Mouse (Mus musculus): ENCODE results near the gene Egf.

Egf gene

GRCm38 (mm10) chr3:129714542-129715145, 40.5 kb downstream of the Egf start:
- DNase-seq: no peak

DNA sequence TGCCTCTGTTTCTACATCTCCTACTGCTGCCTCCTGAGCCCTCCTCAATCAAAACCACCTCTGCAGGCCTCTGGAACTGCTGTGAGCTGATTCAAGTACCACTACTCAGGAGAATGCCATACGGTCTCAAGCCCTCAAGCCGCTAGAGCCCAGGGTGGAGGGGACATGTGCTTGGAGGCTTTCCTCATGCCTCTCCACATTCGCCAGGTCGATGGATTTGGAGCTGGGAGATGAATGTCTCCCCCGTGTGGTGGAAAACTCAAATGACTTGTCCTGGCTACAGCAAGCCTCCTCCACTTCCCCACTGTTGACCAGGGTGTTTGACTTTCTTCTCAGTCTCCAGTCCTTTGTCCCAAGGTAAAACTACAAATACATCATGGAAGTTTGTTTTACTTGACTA, 47.0 kb downstream of the Egf start:
- peak; percentile 76 for DNase-seq

DNA sequence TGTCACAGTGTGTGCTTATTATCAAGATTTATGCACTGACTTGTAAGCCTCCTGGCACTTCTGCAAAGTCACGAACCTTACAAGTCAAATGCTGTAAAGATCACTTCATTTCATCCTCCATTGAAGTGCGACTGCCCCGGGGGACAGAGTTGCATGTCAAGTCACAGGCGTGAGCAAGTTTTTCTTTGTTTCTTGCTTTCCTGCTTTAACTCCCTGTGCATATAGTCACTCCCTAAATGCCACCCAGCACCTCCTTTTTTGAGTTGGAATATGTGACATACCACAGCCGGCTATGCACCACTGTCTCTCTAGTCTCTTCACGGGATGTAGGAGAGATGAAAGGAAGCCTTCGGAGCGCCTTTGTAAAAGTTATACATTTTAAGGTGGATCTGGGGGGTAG, 56.2 kb downstream of the Egf start:
- peak; percentile 44 for DNase-seq

- DNase-seq: peak; percentile 14
Observed at GRCm38 (mm10) chr3:129698365-129698764, 56.8 kb downstream of the Egf start.

GRCm38 (mm10) chr3:129697691-129698090, 57.4 kb downstream of the Egf start:
- DNase-seq: no peak

DNA sequence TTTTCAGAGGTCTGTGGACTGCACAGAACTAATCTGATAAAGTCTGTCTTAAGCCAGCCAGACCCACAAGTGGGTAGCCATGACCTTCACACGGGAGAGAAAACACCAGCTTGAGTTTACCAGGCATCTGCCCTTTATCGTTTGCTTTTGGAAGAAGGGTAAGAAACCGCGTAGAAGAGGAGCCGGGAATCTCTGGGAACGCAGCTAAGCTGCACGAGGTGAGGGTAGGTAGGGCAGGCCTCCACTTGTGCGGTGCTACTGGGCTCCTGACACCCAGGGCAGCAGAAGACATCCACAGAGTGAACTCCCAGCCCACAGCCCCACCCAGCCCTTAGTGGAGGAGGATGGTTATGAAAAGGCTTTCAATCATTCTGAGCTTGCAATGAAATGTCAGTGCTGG, 59.2 kb downstream of the Egf start:
- no peak for DNase-seq

GRCm38 (mm10) chr3:129693581-129693980, 61.5 kb downstream of the Egf start:
- no peak for DNase-seq

- DNase-seq: no peak
Observed at GRCm38 (mm10) chr3:129692816-129693215, 62.3 kb downstream of the Egf start.

DNA sequence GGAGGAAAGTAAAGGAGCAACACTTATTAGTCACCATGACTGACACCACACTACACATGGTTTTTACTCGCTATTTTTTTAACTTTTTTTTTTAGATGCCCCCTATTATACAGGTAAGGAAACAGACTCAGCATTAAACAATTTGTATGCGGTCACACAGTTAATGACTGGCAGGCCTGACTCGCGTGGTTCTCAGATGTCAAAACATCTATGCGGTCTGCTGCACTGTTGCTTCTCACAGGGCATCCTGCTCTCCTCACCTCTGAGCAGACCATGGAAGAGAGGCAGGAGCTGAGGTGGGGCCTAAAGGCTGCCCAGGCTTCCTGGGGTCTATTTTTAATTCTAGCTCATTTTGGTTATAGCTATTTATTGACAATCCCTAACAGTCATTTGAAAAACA, 67.7 kb downstream of the Egf start:
- DNase-seq: no peak

DNA sequence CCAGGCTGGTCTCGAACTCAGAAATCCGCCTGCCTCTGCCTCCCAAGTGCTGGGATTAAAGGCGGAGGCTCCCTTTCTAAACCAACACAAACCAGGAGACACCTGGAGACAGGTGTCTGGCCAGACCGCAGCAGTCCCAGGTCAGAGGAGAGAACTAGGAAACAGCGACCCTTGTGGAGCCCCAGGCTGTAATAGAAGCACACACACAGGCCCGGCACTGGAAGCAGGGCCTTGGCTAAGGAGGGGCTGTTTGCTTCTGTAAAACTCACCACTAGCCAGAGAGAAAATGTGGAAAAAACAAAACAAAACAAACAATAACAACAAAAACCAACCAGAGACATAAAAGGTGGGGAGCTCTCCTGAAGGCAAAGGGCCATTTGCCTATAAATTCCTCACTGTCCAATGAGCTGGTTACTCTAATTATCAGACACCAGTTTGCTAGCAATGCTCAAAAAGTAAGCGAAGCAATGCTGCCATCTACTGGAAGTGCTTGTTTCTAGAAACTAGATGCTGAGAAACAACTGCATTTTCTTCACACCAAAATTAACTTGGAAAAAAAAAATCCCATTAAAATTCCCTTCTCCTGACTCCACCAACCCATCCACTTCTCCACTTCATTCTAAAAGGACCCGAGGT, 68.3 kb downstream of the Egf start:
- peak; percentile 86 for DNase-seq

DNA sequence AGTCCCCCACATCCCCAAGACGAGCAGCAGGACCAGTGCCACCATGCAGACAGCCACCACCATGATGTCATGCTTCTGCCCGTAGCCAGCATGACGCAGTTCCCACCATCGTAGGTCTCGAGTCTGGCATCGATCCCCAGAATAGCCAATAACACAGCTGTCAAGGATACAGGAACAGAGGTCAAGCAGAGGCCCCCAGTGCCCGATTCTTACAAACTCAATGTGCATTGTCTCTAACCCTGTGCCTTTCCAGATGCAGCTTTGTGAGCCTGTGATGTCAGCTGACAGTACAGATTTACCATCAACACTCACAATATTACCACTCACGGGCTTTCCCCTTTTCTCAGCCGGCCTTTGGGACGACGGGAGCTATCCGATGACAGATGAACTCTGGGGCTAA, 68.9 kb downstream of the Egf start:
- no peak for DNase-seq

GRCm38 (mm10) chr3:129683060-129683679, 71.9 kb downstream of the Egf start:
- DNase-seq: peak; percentile 14

GRCm38 (mm10) chr3:129682389-129682788, 72.7 kb downstream of the Egf start:
- no peak for DNase-seq

GRCm38 (mm10) chr3:129681841-129682240, 73.3 kb downstream of the Egf start:
- DNase-seq: no peak

DNA sequence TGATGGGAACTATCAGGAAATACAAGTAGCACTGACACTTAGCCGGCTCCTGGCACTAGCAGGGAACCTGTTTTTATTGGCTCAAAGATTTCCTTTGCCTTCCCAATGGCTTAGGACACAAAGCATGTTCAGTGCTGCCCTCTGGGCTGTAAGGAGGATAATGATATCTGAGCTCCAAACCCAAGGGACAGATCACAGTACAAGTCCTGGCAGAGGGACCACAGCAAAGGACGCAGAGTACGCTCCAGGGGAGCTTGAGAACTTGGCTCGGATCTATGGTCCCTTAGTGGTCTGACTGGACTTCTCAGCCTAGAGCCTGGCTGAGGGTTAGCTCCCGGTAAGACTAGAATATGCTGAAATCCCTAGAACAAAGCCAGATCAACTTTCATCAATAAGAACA, 74.9 kb downstream of the Egf start:
- no peak for DNase-seq

DNA sequence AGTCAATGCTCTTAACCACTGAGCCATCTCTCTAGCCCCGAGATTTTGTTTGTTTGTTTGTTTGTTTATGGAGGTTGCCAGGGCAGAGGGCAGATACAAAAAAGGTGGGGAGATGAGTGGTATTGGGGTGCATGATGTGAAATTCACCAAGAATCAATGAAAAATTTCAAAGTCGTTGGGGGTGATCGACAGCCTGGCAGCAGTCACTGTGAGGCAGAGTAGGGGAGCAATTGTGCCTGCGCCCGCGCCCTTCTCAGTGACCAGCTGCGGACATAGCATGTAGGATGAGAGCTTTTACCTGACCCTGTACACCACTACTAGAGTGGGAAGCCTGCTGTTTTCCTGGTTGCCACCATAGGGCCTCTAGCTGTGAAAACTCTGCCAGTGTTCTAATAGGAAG, 79.2 kb downstream of the Egf start:
- DNase-seq: no peak

GRCm38 (mm10) chr3:129663906-129664305, 91.2 kb downstream of the Egf start:
- DNase-seq: no peak

- no peak for DNase-seq
Observed at GRCm38 (mm10) chr3:129658776-129659175, 96.3 kb downstream of the Egf start.

GRCm38 (mm10) chr3:129657775-129658174, 97.3 kb downstream of the Egf start:
- DNase-seq: no peak

DNA sequence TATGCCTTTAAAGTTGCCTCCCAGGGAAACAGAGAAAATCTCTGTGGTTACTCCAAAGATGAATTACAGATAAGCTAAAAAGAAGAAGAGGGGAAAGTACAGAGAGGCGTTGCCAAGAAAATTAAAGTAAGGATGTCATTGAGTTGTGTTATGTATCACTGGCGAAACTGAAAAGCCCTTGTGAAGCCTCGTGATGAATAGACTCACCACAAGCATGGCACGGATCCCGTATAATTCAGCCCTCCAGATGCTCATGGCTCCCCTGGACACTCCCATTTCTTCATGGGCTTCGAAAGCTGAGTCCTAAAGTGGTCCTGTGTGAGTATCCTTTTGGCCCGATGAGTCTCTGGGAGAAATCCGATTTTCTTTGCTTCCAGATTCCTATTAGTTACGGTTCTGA, 97.9 kb downstream of the Egf start:
- no peak for DNase-seq

- no peak for DNase-seq
Observed at GRCm38 (mm10) chr3:129656540-129656939, 98.6 kb downstream of the Egf start.

DNA sequence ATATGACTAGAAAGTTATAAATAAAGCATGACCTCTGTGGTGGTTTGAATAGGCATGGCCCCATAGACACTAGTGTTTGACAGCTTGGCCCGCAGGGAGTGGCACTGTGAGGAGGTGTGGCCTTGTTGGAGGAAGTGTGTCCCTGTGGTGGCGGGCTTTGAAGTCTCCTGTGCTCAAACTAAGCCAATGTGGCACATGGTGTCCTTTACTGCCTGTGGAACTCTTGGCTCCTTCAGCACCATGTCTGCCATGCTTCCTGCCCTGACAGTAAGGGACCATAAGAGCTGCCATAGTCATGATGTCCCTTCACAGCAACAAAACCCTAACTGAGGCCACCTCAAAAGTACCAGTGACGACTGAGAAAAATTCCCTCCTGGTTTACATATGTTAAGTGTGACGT, 102.6 kb downstream of the Egf start:
- no peak for DNase-seq

DNA sequence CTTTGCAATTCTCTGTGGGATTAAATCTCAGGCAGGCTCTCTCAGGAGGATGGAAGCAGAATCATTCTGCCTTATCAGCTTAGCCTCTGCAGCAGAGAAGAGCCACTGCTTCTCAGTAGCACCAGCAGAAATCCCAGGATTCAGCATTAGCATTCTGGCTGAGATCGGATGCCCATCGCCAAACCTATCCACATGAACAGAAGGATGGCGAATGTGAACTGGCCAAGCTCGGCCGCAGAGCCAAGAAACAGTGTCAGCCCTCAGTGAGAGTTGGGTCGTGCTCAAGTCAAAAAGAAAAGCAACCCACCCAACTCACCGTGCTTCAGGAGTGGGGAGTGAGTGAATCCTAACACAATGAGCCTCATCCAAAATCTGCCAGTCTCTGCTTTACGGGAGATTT, 103.4 kb downstream of the Egf start:
- no peak for DNase-seq

- DNase-seq: no peak
Observed at GRCm38 (mm10) chr3:129650931-129651330, 104.2 kb downstream of the Egf start.

DNA sequence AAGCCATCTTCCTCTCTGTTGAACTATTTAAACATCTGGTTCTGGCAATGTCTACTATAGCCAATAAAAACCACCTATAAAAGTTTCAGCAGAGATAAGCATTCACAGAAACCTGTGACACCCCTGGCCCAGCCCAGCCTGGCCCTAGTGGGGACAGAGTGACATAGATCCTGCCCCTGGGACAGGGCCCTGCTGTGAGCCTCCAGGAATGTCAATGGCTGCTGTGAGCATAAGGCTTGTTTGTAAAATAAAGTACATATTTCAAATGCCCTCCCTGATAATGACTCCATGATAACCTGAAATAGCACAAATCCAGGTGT, 104.9 kb downstream of the Egf start:
- no peak for DNase-seq
